Mouse (Mus musculus) megakaryocyte, embryonic 14.5 days (primary cell): ENCODE results near the gene Bmp4. TPM values are rescaled to one million over a fixed set of nuclear protein-coding genes. Genes with fewer than 3 reads are reported as not detected.

Experiments used
- H3K27me3 ChIP-seq: replicated peaks from 2 replicates; pipeline ENCODE3; 2012; ENCODE audit warnings: inconsistent platforms
- H3K36me3 ChIP-seq: replicated peaks from 2 replicates; pipeline ENCODE3; 2012; ENCODE audit warnings: low read length, inconsistent platforms, mixed read lengths
- H3K4me1 ChIP-seq: 2 replicates; pipeline ENCODE4 v1.6.1; 2012; ENCODE audit warnings: inconsistent platforms
- H3K4me3 ChIP-seq: replicated peaks from 2 replicates; pipeline ENCODE3; 2012; ENCODE audit warnings: moderate library complexity, mild to moderate bottlenecking, inconsistent platforms
- H3K9me3 ChIP-seq: 2 replicates; pipeline ENCODE4 v1.6.1; 2012; ENCODE audit warnings: inconsistent platforms
- FLI1 ChIP-seq: IDR thresholded peaks from 2 replicates; pipeline ENCODE4 v1.6.1; 2012; ENCODE audit warnings: low read length, inconsistent platforms, mixed read lengths
- GATA1 ChIP-seq: IDR thresholded peaks from 3 replicates; pipeline ENCODE4 v1.6.1; 2012; ENCODE audit warnings: mixed read lengths, low read length, inconsistent platforms, borderline replicate concordance
- polyA plus RNA-seq: library from polyadenylated mRNA; stranded (reverse); fragments of >175 nt; gene quantifications from 2 replicates; pipeline ENCODE4 v1.2.3, GENCODE M21; 2012; ENCODE audit warnings: low replicate concordance; ENCODE audit not compliant: insufficient read depth

Bmp4 gene
- polyA plus RNA-seq, 1 experiment = not detected

DNA sequence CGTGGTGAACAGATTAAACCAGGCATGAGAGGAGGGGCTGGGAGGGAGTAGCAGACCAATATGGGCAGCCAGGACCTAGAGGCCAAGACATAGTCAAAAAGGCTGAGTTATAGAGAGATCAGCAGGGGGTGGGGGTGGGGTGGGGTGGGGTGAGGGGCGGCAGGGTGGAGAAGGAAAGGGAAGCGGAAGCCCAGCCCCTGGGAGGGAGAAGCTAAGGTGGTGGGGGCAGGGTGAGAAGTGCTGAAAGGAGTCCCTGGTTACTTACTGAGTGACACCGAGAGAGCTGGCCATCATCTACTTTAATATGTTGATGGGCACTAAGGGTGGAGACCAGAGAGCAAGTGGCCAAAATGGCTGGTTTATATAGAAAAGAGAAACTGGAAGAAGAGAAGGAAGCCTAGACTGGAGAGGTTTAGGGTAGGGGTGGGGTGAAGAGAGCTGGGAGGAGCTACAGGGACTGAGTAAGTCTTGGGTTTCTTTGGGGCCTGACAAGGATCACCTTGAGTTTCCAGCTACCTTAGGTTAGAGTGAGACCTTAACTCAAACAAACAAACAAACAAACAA, 20.2 kb upstream of the Bmp4 start:
- Histone ChIP-seq H3K4me3 (no peak overlapping the region), H3K27me3 (no peaks in the 10 kb centered on the region), H3K36me3 (no peaks in the 10 kb centered on the region), H3K9me3 (0 out of 2 replicates have a peak, but pooled peaks cover 4% of the 10 kb centered on the region), H3K4me1 (no peaks in the 10 kb centered on the region)
- TF ChIP-seq GATA1 (no peak), FLI1 (no peak)

DNA sequence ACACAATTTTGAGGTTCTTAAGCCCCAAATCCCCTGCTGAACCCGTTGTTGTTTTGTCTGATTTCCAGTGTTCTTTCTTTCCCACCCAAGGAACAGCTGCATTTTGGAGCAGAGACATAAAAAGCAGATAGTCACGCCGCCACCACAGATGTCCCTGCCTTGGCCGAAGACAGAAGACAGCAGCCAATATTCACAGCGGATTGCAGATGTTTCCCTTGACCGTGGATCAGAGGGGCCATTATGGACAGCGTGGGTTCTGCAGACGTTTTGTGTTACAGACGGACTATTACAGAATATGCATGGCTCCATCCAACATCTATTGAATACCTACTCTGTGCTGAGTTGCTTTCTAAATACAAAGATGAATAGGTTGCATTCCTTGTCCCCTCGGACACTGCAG, 18.5 kb upstream of the Bmp4 start:
- peaks cover 7% of the 10 kb centered on the region; the same call in 1 of the 2 replicates for H3K9me3 ChIP-seq
- TF ChIP-seq GATA1 = no peak
- no peak for TF ChIP-seq FLI1
- H3K27me3 ChIP-seq = no peaks in the 10 kb centered on the region
- no peak overlapping the region for H3K4me3 ChIP-seq
- H3K36me3 ChIP-seq = no peaks in the 10 kb centered on the region
- no peaks in the 10 kb centered on the region for H3K4me1 ChIP-seq

DNA sequence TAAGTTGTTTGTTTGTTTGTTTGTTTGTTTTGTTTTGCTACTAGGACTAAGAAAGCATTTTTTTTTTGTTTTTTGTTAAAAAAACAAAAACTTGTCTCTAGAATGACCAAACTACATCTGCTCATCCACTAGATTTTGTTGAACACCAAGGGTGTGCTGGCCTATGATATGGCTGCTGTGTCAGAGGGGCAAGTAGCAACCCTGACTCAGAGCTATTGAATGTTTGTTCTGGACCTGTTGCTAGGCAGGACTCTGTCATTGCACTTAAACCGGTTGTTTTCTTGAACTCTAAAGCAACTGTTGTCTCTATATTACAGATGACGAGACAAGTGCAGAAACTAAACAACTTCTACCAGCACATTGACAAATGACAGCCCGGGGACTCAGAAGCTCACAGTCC, 17.9 kb upstream of the Bmp4 start:
- Histone ChIP-seq H3K4me3 (no peak overlapping the region), H3K4me1 (no peaks in the 10 kb centered on the region), H3K9me3 (peaks cover 7% of the 10 kb centered on the region; the same call in 1 of the 2 replicates), H3K27me3 (no peaks in the 10 kb centered on the region), H3K36me3 (no peaks in the 10 kb centered on the region)
- TF ChIP-seq GATA1 (no peak), FLI1 (no peak)

DNA sequence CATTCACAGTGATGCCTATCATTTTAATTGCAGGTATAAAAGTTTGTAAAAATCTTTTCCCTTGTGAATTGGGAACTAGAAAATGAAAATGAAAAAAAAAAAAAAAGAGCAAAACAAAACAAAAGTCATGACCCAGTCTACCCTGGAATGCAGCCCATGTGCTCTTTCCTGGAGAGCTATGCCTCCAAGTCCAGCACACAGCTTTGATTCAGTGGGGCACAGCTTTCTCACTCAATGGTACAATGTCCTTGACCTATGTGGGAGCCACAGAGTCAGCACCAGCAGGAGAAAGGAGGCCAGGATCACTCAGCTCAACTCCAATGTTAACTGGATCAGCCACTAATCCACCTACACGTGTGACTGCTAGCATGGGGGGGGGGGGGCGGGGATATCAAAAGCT, 9.5 kb upstream of the Bmp4 start:
- Histone ChIP-seq H3K4me1 (no peaks in the 10 kb centered on the region), H3K27me3 (peaks cover 23% of the 10 kb centered on the region), H3K9me3 (peaks cover 17% of the 10 kb centered on the region), H3K36me3 (no peaks in the 10 kb centered on the region), H3K4me3 (no peak overlapping the region)
- TF ChIP-seq FLI1 (no peak), GATA1 (no peak)

DNA sequence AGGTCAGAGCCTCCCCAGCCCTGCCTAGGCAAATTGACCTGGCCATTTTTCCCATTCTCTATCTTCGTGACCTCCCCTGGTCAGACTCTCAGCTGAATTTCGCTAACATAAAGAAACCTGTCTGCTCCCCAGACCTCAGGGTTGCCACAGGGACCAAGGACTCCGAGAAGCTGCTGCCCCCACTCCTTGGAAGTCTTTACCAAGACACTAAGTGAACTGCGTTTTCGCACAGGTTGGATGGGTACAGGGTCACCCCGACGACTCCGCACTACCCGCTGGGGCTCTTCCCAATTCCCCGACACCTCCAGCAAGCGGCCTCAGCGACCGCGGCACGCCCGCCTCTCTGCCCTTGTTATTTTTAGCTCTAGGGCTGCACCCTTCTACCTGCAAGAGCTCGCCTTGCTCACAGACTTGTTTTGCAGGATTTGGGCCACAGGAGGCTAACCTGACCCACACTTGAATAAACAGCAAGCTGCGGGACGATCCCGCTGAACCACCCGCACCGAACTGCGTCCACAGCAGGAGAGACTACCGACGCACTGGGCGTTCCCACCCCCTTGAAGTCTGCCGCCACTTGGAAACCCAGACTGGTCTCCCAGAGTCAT, 7.7 kb upstream of the Bmp4 start:
- Histone ChIP-seq H3K9me3 (peaks cover 12% of the 10 kb centered on the region), H3K36me3 (no peaks in the 10 kb centered on the region), H3K4me3 (no peak overlapping the region), H3K4me1 (no peaks in the 10 kb centered on the region), H3K27me3 (peaks cover 23% of the 10 kb centered on the region)
- TF ChIP-seq FLI1 = no peak
- TF ChIP-seq GATA1 = no peak

DNA sequence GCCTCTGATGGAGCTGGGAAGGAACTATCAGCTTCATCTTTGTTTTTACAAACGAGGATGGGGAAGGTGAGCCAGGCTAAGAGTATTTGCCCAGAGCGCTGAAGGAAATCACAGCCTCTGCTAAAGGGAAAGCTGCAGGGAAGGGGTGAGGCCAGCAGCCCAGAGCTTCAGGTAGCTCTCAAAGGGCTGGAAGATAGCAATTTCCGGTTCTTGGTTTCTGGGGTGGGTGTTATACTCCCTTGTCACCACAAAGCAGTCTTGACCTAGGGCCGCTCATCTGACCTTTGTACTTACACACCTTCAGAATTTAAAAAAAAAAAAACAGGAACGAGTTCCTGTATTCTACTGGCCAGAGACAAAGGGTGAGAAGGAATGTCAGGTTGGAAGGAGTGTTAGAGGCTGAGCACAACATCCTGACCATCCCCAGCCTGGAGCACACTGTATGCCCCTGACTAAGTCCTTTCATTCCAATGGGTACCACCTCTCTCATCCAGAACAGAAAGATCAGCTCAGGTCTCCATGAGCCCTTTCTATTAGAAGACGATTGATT, 1.2 kb upstream of the Bmp4 start:
- peaks cover 18% of the 10 kb centered on the region; the same call in 1 of the 2 replicates for H3K4me1 ChIP-seq
- H3K9me3 ChIP-seq = peaks cover 9% of the 10 kb centered on the region; the same call in 1 of the 2 replicates
- H3K4me3 ChIP-seq = no peak overlapping the region
- H3K27me3 ChIP-seq = peaks cover 51% of the 10 kb centered on the region
- no peak for TF ChIP-seq FLI1
- no peak for TF ChIP-seq GATA1
- H3K36me3 ChIP-seq = no peaks in the 10 kb centered on the region

DNA sequence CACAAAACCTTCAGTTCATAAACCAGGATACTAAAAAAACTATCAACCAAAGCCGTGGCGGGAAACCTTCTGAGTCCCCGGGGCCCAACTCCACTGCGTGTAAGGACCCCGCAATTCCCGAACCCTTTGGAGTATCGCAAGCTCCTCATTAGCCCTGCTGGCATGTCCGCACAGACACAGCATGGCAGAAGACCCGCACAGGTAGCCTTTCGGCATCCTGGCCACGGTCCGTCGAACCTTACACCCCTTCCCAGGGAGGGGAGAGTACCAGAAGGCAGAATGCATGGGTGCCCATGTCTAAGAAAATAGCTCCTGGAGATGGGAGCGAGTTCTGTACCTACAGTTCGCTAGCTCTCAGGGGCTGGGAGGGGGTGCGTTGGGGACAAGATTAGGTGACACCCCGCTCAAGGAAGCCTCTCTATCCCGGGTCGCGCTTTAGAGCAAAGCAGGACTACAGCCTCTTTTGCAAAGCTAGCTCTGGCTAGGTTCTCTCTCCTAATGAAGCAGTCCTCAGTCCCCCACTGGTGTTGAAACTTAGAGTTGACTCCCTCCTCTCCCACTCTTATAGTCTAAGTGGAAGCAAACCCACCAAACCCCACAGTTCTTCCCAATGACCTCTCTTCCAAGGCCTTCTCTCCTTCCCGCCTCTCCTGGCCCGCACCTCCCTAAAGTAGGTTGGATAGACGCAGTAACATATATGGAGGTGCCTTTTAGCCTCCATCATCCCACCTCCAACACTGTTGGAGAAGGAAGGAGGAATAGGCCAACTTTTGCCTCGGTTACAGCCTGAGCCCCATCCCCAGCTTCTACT, 826 bp downstream of the Bmp4 start:
- H3K27me3 ChIP-seq = peaks cover 70% of the 10 kb centered on the region
- no peak overlapping the region for H3K4me3 ChIP-seq
- no peaks in the 10 kb centered on the region for H3K36me3 ChIP-seq
- H3K9me3 ChIP-seq = peaks cover 9% of the 10 kb centered on the region; the same call in 1 of the 2 replicates
- TF ChIP-seq FLI1 (no peak), GATA1 (no peak)
- peaks cover 18% of the 10 kb centered on the region; the same call in 1 of the 2 replicates for H3K4me1 ChIP-seq

DNA sequence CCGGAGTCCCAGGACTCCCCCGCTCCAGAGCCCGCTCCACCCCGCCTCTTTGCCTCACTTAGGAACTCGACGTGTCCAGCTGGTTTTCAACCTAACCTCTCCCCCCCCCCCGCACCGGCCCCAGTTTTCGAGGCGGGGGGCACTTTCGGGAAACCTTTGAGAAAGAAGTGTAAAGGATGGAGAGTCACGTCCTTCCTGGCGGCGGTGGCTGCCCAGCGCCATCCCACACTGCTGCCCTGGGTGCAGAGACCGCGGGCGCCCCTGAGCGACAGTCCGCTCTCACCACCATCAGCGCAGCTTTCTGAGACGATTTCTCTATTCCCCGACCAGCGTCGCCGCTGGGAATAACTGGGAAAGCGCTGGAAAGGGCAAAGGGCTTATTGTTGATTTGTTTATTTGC, 1.8 kb downstream of the Bmp4 start:
- no peak overlapping the region for H3K4me3 ChIP-seq
- H3K27me3 ChIP-seq = peaks cover 78% of the 10 kb centered on the region
- peaks cover 15% of the 10 kb centered on the region; the same call in 1 of the 2 replicates for H3K9me3 ChIP-seq
- H3K36me3 ChIP-seq = no peaks in the 10 kb centered on the region
- TF ChIP-seq GATA1 = no peak
- TF ChIP-seq FLI1 = no peak
- peaks cover 18% of the 10 kb centered on the region; the same call in 1 of the 2 replicates for H3K4me1 ChIP-seq

DNA sequence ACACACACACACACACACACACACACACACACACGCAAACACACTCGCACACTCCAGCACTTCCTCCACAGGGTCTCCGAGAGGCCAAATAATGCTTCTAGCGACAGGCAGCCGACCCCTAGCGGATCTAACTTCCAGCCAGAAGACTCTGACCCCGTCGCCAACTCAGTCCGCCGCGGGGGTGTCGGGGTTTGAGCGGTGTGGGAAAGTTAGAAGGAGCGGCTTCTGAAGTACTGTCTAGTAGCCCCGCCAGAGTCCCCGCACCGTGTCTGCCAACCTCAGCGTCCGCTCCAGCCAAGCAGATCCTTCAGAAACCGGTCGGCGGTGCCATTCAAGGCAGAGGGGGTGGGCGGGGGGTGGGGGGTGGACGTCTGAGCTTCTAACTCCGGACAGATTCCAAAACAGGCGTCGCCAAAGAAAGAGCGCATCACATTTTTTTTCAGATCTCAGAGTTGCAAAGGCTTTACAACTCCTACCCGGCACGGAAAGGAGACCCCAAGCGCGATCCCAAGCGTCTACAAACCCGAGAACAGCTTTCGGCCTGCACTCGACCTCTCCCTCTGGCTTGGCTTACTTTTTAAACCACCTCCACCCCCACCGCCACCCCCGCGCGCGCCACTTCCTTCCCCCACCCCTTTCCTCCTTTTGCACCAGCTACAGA, 2.5 kb downstream of the Bmp4 start:
- H3K36me3 ChIP-seq = no peaks in the 10 kb centered on the region
- H3K4me3 ChIP-seq = peak overlapping the region; percentile 87
- peaks cover 80% of the 10 kb centered on the region for H3K27me3 ChIP-seq
- H3K4me1 ChIP-seq = peaks cover 18% of the 10 kb centered on the region; the same call in 1 of the 2 replicates
- TF ChIP-seq FLI1 (no peak), GATA1 (no peak)
- peaks cover 15% of the 10 kb centered on the region; the same call in 1 of the 2 replicates for H3K9me3 ChIP-seq
